Mouse (Mus musculus): ENCODE measurements around the gene Npffr2.
"Not testable (repeated sequence)": the region's sequence is repeated elsewhere in the genome, so short reads cannot be mapped to it uniquely, and the experiment has no call there.

Npffr2 gene

DNA sequence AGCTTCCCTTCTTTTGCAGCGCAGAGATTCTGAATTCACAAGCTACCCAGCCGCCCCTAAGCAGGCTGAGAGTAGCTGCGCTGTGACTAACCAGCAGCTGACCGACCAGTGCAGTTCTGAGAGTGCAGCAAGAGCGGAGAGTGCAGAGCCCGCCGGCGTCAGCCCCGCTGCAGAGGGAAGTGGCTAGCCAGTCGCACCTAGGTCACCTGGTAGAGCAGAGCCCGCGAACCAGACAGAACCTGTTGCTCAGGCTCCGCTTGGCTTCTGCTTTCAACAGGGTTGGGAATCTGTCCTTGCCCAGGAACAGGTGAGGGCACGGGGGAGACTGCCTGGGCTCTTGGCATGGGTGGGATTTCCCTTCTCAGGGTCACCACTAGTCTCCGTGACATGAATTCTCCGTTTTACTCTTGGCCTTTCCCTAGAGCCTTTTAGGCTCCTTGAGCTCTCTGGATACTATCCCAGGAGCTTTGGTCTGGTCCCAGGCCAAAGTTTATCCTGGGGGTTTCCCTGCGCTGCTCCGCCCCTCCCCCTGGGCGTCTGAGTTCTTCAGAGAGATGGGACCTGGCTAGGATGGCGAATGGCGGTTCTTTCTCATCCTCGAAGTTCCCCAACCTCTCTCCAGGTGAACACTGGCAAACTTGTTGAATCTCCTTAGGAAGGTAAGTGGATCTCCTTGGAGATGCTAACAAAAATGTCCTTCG is at the start of gene Npffr2:
TSS of gene Npffr2 (plus strand) at position 552 of the 701 bp plus-strand sequence.
- DNase-seq (ENCODE audit: low read depth, low spot score): no peak

DNA sequence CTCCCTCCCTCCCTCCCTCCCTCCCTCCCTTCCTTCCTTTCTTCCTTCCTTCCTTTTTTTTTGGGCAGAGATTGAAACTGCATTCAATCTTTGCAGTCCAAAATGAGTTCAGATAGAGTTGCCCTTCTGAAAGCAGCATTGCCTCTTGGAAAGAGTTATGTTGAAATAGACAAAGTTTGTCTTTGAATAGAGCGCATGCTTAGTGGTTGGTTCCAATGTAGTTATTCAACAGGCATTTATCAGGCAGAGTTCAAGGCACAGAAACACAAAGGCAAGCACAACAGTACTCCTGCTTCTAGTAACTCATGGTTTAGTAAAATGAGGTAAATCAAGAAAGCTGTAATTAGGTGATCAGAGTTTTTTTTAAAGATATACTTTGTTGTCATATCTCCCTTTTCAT is 34.7 kb upstream of the Npffr2 start:
- no peak for DNase-seq (ENCODE audit: low read depth, low spot score)

DNA sequence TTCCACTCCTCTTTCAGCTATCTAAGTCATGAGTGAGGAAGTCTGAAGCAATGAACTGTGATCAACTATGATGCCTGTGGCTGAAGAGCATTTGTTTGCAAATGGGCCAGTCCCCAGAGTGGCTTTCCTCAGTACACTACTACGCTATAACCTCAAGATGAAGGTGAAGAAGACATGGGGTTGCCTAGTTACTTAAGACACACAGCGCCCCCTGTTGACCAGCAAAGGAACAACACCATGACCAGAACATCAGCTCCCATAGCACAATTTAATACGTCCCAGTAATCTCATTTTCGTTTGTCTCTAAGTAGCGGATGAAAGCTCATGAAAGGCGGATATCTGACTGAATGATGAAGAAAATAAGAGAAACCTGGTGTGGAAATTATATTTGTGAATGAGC is 27.0 kb upstream of the Npffr2 start:
- no peak for DNase-seq (ENCODE audit: low read depth, low spot score)

DNA sequence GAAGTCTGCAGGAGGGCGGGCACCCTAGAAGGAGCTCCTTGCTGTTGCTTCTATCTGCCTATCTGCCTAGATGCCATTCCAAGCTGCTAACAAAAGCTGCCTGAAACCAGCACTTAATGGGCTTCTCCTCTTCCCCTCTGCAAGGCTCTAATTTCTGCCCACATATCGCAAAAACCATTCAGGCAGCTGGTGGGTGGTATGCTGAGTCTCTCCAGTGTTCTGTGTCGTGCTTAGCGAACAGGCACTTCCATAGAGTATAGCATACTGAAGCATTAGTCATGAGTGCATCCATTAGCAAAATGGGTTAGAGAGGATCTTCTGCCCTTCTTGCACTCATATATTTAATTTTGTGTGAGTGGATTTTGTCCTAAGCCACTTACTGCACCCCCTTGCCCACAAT is 8.6 kb upstream of the Npffr2 start:
- no peak for DNase-seq (ENCODE audit: low read depth, low spot score)

DNA sequence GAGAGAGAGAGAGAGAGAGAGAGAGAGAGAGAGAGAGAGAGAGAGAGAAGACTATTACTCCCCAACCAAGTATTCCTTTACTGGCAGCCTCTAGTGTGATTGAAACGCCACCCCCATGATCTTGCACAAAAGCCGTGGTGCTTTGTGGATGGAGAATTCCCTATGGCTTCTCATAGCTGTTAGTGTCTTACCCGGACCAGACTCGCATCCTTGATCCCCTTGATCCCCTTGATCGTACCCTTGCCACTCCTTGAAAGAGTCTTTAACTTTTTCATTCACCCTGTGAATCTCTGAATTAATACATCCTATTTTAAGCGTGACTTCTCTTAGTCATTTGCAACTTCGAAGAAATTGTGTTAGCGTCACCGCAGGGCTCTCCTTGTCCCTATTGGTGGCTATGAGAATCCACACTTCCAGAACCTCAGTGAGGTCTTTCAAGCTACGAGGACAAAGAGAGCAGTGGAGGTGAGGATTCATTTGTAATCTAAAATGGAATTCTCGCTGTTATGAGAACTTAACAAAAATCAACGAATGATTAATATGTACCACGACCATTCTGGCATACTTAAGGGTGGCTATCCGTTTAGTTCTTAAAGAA is 949 bp upstream of the Npffr2 start:
- no peak for DNase-seq (ENCODE audit: low read depth, low spot score)

DNA sequence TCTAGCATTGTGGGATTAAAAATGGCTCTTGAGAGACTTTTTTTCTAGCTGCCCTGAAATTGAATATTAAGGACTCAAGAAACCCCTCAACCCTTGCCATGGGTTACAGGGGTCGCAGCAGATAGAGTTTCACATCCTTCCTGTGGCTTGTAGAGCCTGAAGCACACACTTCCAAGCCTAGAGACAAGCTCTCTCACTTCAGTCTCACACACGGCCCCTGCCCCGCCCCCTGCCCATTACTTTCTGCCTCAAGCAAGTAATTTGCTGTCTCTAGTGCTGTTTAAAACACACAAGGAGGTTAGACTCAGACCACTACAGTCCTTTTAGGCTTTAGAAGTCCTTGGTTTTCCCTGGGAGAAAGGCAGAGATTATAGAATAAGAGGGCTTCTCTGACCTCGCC is 1.7 kb downstream of the Npffr2 start:
- no peak for DNase-seq (ENCODE audit: low read depth, low spot score)

DNA sequence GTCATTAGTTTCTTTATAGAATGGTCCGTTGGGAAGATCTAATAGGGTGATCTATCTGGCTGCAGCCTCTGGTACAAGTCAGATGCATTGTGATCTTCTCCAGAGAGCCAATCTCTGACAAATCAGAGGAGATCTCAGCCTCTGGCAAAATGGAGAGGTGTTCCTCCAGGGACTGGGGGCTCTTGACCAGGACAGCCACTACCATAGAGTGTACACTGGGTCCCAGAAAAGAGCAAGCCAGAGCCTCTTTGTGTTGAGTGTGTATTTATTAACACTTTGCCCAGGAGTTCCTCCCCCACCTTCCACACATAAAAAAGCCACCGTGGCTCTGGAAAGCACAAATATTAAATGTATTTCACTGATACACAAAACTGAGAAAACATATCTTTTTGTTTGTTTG is 2.2 kb downstream of the Npffr2 start:
- DNase-seq (ENCODE audit: low read depth, low spot score): no peak

DNA sequence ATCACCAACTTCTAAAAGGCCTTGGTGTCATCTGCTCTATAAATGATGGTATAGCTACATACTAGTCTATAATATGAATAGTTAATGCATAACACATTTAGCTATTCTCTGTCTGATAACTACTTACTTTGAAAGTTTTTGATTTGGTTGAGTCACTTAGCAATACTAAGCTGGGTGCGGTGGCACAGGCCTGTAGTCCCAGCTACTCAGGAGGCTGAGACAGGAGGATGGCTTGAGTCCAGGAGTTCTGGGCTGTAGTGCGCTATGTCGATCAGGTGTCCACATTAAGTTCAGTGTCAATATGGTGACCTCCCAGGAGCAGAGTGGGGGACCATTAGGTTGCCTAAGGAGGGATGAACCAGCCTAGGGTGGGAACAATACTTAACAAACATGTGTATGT is 8.8 kb downstream of the Npffr2 start:
- no peak for DNase-seq (ENCODE audit: low read depth, low spot score)

DNA sequence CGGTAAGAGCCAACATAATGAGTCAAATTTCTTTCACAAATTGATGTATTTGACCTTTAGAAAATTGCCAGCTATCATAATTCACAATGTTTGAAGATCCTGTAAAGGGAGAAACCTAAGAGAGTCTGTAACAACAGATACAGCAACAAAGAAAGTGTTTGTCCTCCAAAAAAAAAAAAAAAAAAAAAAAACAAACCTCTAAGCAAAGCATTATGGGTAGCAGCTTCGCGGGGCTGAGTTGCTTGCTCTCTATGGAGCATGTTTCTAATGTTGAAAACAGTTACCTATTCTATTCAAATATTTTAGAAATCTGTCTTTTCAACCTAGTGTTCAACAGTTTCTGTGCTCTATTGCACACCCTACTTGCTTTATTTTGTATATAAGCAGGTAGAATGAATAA is 15.2 kb downstream of the Npffr2 start:
- DNase-seq (ENCODE audit: low read depth, low spot score): no peak

DNA sequence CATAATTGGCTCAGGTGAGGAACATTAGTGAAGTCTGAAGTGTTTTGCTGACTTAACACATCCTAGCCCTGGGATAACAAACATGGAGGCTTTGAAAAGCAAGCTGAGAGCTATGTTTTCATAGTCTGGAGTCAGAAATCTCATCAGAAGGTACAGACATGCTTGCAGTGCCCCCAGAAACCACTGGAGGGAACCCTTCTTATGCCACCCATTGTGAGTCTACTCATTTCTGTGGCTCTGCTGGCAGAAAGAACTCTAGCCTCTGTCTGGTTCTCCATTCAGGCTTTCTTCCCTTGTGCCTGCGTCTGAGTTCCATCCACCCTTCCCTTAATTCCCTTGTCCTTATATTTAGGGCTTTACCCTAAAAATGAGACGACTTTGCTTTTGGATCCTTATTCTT is 16.2 kb downstream of the Npffr2 start:
- peak; percentile 18 for DNase-seq (ENCODE audit: low read depth, low spot score)

DNA sequence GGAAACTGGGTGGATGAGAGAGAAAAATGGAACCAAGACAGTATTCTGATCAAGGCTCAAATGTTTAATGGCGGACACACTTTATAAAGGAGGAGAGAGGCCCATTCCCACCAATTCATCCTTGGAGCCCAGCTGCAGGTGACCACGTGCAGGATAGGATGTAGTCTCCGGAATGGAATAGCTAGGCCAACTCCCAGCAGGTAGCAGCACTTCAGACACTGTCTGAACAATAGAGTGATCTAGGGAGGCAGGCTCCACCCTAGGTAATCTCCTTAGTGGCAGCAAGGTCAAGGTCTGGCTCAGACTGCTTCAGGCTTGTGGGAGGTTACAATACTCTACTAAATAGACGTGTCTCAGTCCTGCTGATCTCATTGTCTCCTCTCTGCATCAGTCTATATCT is 31.9 kb downstream of the Npffr2 start:
- DNase-seq (ENCODE audit: low read depth, low spot score): not testable (repeated sequence)

DNA sequence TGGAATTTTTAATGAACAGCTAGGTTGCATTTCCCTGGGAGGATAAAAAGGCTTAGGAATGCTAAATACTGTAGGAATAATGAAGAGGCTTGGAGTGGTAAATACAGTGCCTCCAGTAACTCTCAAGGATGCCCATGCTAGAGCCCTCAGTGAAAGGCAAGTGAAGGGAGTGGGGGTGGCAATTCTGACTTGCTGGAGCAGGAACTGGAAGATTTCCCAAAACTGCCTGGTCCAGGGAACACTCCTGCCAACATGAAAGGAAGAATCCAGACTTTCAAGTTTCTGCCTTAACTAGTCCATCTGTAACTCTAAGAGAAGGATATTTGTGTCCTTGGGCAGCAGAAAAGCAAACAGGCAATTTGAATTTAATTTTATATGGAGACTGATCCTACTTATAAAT is 34.2 kb downstream of the Npffr2 start:
- no peak for DNase-seq (ENCODE audit: low read depth, low spot score)

DNA sequence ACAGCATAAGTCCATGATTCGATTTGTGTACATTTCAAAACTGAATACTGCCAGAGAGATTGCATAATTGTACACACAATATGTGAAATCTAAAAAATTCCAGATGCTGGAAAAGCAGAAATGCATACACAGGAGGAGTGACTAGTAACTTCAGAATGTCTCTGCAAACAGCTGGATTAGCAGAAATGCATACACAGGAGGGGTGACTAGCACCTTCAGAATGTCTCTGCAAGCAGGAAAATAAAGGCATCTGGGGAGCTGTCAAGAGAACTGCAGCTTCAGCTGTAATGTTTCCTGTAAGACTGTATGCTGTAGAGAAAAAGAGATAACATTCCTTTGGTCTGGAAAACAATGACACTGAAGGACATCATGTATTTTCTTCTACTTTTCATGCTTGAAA is 51.4 kb downstream of the Npffr2 start:
- no peak for DNase-seq (ENCODE audit: low read depth, low spot score)

DNA sequence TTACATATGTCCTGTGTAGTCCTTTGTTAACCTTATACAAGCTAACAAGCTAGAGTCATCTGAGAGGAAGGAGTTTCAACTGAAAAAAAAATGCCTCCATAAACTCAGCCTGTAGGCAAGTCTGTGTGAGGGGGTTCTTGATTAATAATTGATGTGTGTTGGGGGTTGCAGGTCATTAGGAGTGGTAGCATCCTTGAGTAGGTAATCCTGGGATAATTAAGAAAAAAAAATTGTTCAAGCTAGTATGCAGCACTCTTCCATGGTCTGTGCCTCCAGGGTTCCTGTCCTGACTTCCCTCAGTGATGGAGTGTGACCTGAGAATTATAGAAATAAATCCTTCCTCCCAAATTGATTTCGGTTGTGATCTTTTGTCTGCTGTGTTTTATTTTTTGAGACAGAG is 52.0 kb downstream of the Npffr2 start:
- DNase-seq (ENCODE audit: low read depth, low spot score): no peak

DNA sequence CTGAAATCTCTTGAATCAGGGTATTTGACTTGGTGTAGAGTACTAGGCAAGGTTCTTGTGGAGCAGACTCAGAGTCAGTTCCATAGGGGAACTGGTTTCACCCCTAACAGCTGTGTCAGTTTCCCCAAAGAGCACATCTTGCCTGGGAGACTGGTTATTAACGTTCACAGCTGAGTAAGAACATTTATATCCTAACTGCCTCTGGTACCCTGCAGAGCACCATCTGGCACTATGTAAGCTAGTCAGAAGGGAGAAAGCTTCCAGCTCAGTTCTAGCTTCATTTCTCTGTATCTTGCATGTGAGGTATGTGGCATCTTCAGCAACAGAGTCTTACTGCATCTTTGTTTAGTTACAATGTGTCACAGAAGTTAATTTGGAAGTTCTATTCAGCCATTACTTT is 53.9 kb downstream of the Npffr2 start:
- DNase-seq (ENCODE audit: low read depth, low spot score): no peak

DNA sequence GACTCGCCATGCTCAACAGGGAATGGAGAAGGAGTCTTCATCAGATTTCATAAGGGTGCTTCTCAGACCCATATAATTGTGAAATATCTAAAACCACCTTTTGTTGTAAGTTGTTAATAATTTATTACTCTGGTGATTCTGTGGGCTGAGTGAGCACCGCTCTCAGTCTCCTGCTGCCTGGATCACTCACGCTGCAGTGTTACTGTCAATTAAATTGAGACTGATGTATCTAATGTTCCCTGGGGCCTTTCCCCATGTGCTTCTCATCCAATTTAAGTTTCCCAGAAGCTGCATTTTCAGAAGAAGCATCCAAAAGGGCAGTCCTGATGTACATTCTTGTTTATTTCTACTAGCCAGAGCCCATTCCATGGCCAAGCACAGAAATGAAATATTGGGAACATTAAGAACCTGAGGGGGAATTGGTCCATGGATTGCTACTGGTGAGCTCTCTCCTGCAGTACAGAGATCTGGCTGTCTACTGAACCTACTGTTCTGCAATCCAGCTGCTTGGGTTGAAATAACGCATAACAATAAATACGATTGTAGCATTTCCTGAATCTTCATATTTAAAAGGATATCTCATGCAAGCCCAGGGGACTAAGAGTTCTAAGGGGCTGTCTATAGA is 54.6 kb downstream of the Npffr2 start:
- DNase-seq (ENCODE audit: low read depth, low spot score): no peak

DNA sequence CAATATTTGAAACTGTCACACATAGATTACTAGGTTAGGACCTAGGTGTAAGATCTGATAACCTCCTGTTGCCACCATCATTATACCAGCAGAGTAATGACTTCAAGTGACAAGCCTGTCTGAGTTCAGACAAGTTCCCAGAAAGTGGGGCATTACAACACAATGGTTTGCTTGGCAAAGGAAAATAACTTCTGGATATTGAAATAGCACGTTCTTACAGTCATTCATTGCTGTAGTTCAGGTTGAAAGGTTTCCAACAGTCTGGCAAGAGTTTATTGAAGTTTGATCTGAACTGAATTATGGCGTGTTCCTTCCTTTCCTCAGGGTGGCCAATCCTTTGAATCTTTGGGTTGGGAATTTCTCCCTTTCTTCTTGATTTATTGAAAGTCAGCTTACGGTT is 57.8 kb downstream of the Npffr2 start:
- no peak for DNase-seq (ENCODE audit: low read depth, low spot score)

DNA sequence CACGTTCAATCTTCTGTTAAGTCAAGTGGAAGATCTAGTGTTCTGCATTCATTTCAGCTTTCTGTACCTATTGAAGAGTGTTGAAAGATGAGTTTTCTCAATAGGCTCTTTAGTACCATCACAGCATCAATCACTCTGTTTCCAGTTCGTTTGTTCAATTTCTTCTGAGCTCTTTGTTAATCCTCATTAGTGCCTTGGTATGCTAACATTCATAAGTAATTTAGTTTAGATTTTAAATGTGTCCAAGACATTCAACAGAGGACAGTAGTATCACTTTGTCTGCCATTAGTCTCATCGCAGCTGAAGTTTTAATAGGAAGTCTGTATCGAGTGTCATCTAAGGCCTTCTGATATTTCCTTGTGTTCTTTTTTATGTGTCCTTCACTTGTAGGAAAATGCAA is 65.1 kb downstream of the Npffr2 start:
- no peak for DNase-seq (ENCODE audit: low read depth, low spot score)

DNA sequence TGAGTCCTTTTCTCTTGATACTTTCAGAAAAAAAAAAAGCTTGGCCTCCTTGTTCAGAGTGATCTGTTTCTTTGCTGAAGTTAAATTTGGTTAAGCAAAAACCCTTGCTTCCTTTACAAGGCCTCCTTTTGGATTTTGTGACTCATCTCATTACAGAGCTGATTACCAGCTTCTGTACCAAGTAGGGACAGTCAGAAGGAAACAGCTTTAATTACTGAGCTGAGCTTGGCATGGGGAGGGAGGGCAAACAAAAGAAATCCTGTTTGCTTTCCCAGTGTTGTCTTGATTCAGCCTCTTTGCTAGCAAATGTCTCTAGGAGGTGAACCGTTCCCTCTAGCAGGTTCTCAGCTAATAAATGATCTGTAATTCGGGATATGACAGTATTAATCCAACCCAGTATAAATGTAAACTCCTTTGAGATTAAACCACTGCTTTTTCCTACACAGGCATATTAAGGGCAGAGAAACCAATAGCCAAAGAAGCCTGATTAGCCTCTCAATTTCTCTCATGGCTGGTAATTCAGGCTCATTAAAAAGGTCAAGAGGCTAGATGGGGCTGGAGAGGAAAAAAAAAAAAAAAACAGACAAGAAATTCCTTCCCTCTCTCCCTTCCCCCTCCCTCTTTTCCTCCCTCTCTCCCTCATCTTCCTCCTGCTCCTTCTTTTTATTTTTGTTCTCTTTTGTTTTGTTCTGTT is 84.2 kb downstream of the Npffr2 start:
- peak; percentile 6 for DNase-seq (ENCODE audit: low read depth, low spot score)

DNA sequence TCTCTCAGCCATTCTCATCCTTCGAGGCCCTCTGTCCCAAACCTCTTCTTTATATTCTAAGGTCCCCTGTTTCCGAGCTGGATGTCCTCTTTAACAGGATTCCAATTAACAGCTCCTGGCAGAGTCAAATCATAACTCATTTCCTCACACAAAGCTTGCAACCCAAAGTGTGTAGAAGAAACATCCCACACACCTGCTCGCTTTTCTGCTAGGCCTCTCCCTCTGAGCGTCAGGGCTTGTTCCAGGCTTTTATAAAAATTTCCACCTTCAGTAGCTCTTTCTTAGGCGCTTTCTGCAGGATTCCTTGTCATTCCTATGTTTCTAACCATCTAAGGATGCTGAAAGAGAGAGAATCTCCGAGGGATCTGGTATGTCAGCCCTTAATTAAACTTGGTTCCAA is 85.0 kb downstream of the Npffr2 start:
- DNase-seq (ENCODE audit: low read depth, low spot score): no peak

DNA sequence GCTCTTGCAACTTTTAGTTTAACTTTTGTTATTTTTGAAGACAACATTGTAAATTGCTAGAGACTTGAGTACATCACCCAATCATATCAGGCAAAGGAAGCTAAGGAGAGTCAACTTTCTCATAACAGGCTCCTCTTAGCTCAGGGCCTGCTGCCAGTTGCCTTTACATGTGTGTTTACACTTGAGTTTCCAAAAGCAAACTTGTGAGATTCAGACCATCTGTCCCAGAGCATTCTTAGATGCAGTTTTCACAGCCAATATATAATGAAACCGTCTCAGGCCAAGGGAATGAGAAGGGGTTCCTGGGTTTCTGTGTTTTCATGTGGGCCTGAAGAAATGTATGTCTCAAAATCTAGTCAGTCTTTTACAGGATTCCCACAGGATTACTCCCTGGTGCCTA is 104.4 kb downstream of the Npffr2 start:
- no peak for DNase-seq (ENCODE audit: low read depth, low spot score)
